Mouse (Mus musculus) liver, adult 2 months (tissue): Measurements from ENCODE around the gene Tcea2. TPM values are rescaled to one million over a fixed set of nuclear protein-coding genes. Genes with fewer than 3 reads are reported as not detected.

Source experiments
- DNase-seq: peaks from one replicate; pipeline ENCODE4 v3.0.0-alpha.2; 2011; ENCODE audit warnings: low read depth, low spot score; ENCODE audit errors: extremely low read depth
- H3K27ac ChIP-seq: fragments of 200-500 bp; replicated peaks from 2 replicates; pipeline ENCODE4 v1.5.1; 2012; ENCODE audit warnings: low read depth, mild to moderate bottlenecking, control low read depth, inconsistent platforms, low read length; ENCODE audit not compliant: insufficient read depth
- H3K27me3 ChIP-seq: fragments of 200-500 bp; 2 replicates; pipeline ENCODE4 v1.6.1; 2012; ENCODE audit warnings: mild to moderate bottlenecking, moderate library complexity, low read length, inconsistent platforms; ENCODE audit not compliant: control insufficient read depth, insufficient read depth
- H3K36me3 ChIP-seq: fragments of 200-500 bp; 2 replicates; pipeline ENCODE4 v1.6.1; 2012; ENCODE audit warnings: low read length, inconsistent platforms; ENCODE audit not compliant: control insufficient read depth, insufficient read depth
- H3K4me1 ChIP-seq: fragments of 200-500 bp; 2 replicates; pipeline ENCODE4 v1.6.1; 2011; ENCODE audit warnings: low read length; ENCODE audit not compliant: control insufficient read depth, insufficient read depth
- H3K4me3 ChIP-seq: fragments of 200-500 bp; 2 replicates; pipeline ENCODE4 v1.5.1; 2011; ENCODE audit warnings: low read depth, mild to moderate bottlenecking, control low read depth, low read length, moderate library complexity; ENCODE audit not compliant: insufficient read depth
- H3K79me2 ChIP-seq: fragments of 200-500 bp; 2 replicates; pipeline ENCODE4 v1.6.1; 2012; ENCODE audit warnings: inconsistent platforms, mild to moderate bottlenecking, low read length, moderate library complexity; ENCODE audit not compliant: control insufficient read depth, insufficient read depth
- H3K9ac ChIP-seq: fragments of 200-500 bp; 2 replicates; pipeline ENCODE4 v1.6.1; 2012; ENCODE audit warnings: low read depth, mild to moderate bottlenecking, control low read depth, inconsistent platforms, low read length
- CTCF ChIP-seq: fragments of 200-500 bp; IDR thresholded peaks from 2 replicates; pipeline ENCODE4 v1.5.1; 2011; ENCODE audit warnings: low read depth, low read length, control low read depth
- POLR2A ChIP-seq: fragments of 200-500 bp; IDR thresholded peaks from 2 replicates; pipeline ENCODE4 v1.6.1; 2011; ENCODE audit warnings: low read length, control low read depth; ENCODE audit not compliant: insufficient read depth; ENCODE audit errors: extremely low read depth
- WGBS: fragments of 180-500 bp; shearing (Covaris S2); methylation state at CpG from one replicate; pipeline ENCODE4 v1.1.7; 2018; 5-methylcytosine and 5-hydroxymethylcytosine counted together
- polyA plus RNA-seq: library from polyadenylated mRNA; depleted of rRNA; stranded (reverse); fragments of >200 nt; gene quantifications from 2 replicates; pipeline ENCODE4 v1.2.3, GENCODE M21; 2012; rRNA removed
- total RNA-seq: library from RNA; depleted of rRNA; stranded (reverse); fragments of >200 nt; gene quantifications from 2 replicates; pipeline ENCODE4 v1.2.3, GENCODE M21; 2014; rRNA removed

Tcea2 gene
- total and polyA plus RNA-seq, 2 experiments, result 1.4 to 2.8 TPM

GRCm38 (mm10) chr2:181716991-181717390 is 36.9 kb downstream of the Tcea2 start:
- no peak for DNase-seq
- Histone ChIP-seq H3K36me3 (no peaks in the 10 kb centered on the region), H3K27me3 (no peaks in the 10 kb centered on the region), H3K79me2 (no peaks in the 10 kb centered on the region), H3K4me3 (no peak overlapping the region), H3K9ac (no peak overlapping the region), H3K27ac (no peak overlapping the region), H3K4me1 (no peaks in the 10 kb centered on the region)
- 44% methylated on average over 3 of the region's 3 CpGs for WGBS
- TF ChIP-seq CTCF (no peak), POLR2A (no peak)

- TF ChIP-seq POLR2A (no peak), CTCF (no peak)
- Histone ChIP-seq H3K79me2 (no peaks in the 10 kb centered on the region), H3K9ac (no peak overlapping the region), H3K27ac (no peak overlapping the region), H3K36me3 (no peaks in the 10 kb centered on the region), H3K27me3 (no peaks in the 10 kb centered on the region), H3K4me1 (no peaks in the 10 kb centered on the region), H3K4me3 (no peak overlapping the region)
- DNase-seq, result no peak
- WGBS, result 46% methylated on average over 3 of the region's 3 CpGs
These were observed 40.0 kb downstream of the Tcea2 start for GRCm38 (mm10) chr2:181720061-181720460.

- H3K36me3 ChIP-seq, result no peaks in the 10 kb centered on the region
- no peaks in the 10 kb centered on the region for H3K4me1 ChIP-seq
- no peak for TF ChIP-seq POLR2A
- no peak for TF ChIP-seq CTCF
- H3K27ac ChIP-seq, result no peak overlapping the region
- no peak overlapping the region for H3K9ac ChIP-seq
- no peak for DNase-seq
- no peaks in the 10 kb centered on the region for H3K79me2 ChIP-seq
- no peak overlapping the region for H3K4me3 ChIP-seq
- no peaks in the 10 kb centered on the region for H3K27me3 ChIP-seq
These were observed 41.1 kb downstream of the Tcea2 start for GRCm38 (mm10) chr2:181721200-181721599.

- TF ChIP-seq POLR2A (no peak), CTCF (peak; percentile 71)
- H3K4me3 ChIP-seq, result no peak overlapping the region
- H3K36me3 ChIP-seq, result no peaks in the 10 kb centered on the region
- H3K4me1 ChIP-seq, result no peaks in the 10 kb centered on the region
- 14% methylated on average over 3 of the region's 3 CpGs for WGBS
- peak; percentile 5 for DNase-seq
- no peaks in the 10 kb centered on the region for H3K27me3 ChIP-seq
- no peaks in the 10 kb centered on the region for H3K79me2 ChIP-seq
- no peak overlapping the region for H3K9ac ChIP-seq
- no peak overlapping the region for H3K27ac ChIP-seq
These were observed 42.1 kb downstream of the Tcea2 start for GRCm38 (mm10) chr2:181722213-181722612.

- WGBS, result 62% methylated on average over 9 of the region's 9 CpGs
- Histone ChIP-seq H3K4me1 (no peaks in the 10 kb centered on the region), H3K27ac (no peak overlapping the region), H3K36me3 (no peaks in the 10 kb centered on the region), H3K9ac (no peak overlapping the region), H3K4me3 (no peak overlapping the region), H3K79me2 (no peaks in the 10 kb centered on the region), H3K27me3 (no peaks in the 10 kb centered on the region)
- no peak for TF ChIP-seq POLR2A
- TF ChIP-seq CTCF, result no peak
- DNase-seq, result no peak
These were observed 47.7 kb downstream of the Tcea2 start for GRCm38 (mm10) chr2:181727659-181728262.

- WGBS, result 62% methylated on average over 3 of the region's 3 CpGs
- H3K36me3 ChIP-seq, result no peaks in the 10 kb centered on the region
- H3K27ac ChIP-seq, result no peak overlapping the region
- no peaks in the 10 kb centered on the region for H3K79me2 ChIP-seq
- TF ChIP-seq CTCF, result no peak
- TF ChIP-seq POLR2A, result no peak
- no peak overlapping the region for H3K9ac ChIP-seq
- no peak for DNase-seq
- H3K4me1 ChIP-seq, result no peaks in the 10 kb centered on the region
- H3K4me3 ChIP-seq, result no peak overlapping the region
- no peaks in the 10 kb centered on the region for H3K27me3 ChIP-seq
These were observed 49.9 kb downstream of the Tcea2 start for GRCm38 (mm10) chr2:181730051-181730450.

Other genes with a start within 250 kb of the Tcea2 start
- gene Zbtb46, start 220.9 kb upstream of the Tcea2 start, total RNA-seq, result 5.2 and 5.3 TPM in 2 replicates
- gene Zbtb46, start 220.9 kb upstream of the Tcea2 start, polyA plus RNA-seq, result 2.4 and 2.8 TPM in 2 replicates
- gene Abhd16b, start 187.1 kb upstream of the Tcea2 start, total RNA-seq, result not detected in 2 replicates
- not detected in 2 replicates for gene Abhd16b, start 187.1 kb upstream of the Tcea2 start, polyA plus RNA-seq
- gene Tpd52l2, start 183.2 kb upstream of the Tcea2 start, total RNA-seq, result 26.2 and 27.1 TPM in 2 replicates
- gene Tpd52l2, start 183.2 kb upstream of the Tcea2 start, polyA plus RNA-seq, result 18.8 and 23.0 TPM in 2 replicates
- 20.2 and 23.8 TPM in 2 replicates for gene Dnajc5, start 159.8 kb upstream of the Tcea2 start, total RNA-seq
- 28.6 and 30.7 TPM in 2 replicates for gene Dnajc5, start 159.8 kb upstream of the Tcea2 start, polyA plus RNA-seq
- 28.1 and 30.9 TPM in 2 replicates for gene Uckl1, start 95.4 kb upstream of the Tcea2 start, total RNA-seq
- gene Uckl1, start 95.4 kb upstream of the Tcea2 start, polyA plus RNA-seq, result 49.1 and 90.1 TPM in 2 replicates
- gene Prpf6, start 88.4 kb upstream of the Tcea2 start, total RNA-seq, result 24.3 and 27.3 TPM in 2 replicates
- 11.1 and 13.4 TPM in 2 replicates for gene Prpf6, start 88.4 kb upstream of the Tcea2 start, polyA plus RNA-seq
- 9.5 and 15.1 TPM in 2 replicates for gene Zfp512b, start 87.5 kb upstream of the Tcea2 start, total RNA-seq
- 16.9 and 28.0 TPM in 2 replicates for gene Zfp512b, start 87.5 kb upstream of the Tcea2 start, polyA plus RNA-seq
- gene Samd10, start 81.1 kb upstream of the Tcea2 start, total RNA-seq, result 0.54 and 0.55 TPM in 2 replicates
- gene Samd10, start 81.1 kb upstream of the Tcea2 start, polyA plus RNA-seq, result 2.2 and 4.6 TPM in 2 replicates
- gene Gm29797, start 23.3 kb upstream of the Tcea2 start, total RNA-seq, result not detected in 2 replicates
- not detected in 2 replicates for gene Gm29797, start 23.3 kb upstream of the Tcea2 start, polyA plus RNA-seq
- gene Sox18, start 8.7 kb upstream of the Tcea2 start, total RNA-seq, result 1.4 and 2.9 TPM in 2 replicates
- gene Sox18, start 8.7 kb upstream of the Tcea2 start, polyA plus RNA-seq, result 8.0 and 9.8 TPM in 2 replicates
- gene Rgs19, start 13.7 kb downstream of the Tcea2 start, total RNA-seq, result 1.5 and 3.2 TPM in 2 replicates
- gene Rgs19, start 13.7 kb downstream of the Tcea2 start, polyA plus RNA-seq, result 4.5 and 7.8 TPM in 2 replicates
- gene Lkaaear1, start 18.1 kb downstream of the Tcea2 start, total RNA-seq, result not detected in 2 replicates
- not detected in 2 replicates for gene Lkaaear1, start 18.1 kb downstream of the Tcea2 start, polyA plus RNA-seq
- gene Oprl1, start 34.7 kb downstream of the Tcea2 start, total RNA-seq, result 0.13 TPM in 1 of 2 replicates, not detected in the other
- 0.06 TPM in 1 of 2 replicates, not detected in the other for gene Oprl1, start 34.7 kb downstream of the Tcea2 start, polyA plus RNA-seq
- not detected in 2 replicates for gene Myt1, start 83.0 kb downstream of the Tcea2 start, total RNA-seq
- not detected in 2 replicates for gene Myt1, start 83.0 kb downstream of the Tcea2 start, polyA plus RNA-seq
- gene Pcmtd2, start 157.5 kb downstream of the Tcea2 start, total RNA-seq, result 39.2 and 39.5 TPM in 2 replicates
- 17.1 and 19.4 TPM in 2 replicates for gene Pcmtd2, start 157.5 kb downstream of the Tcea2 start, polyA plus RNA-seq
- 11.7 and 14.0 TPM in 2 replicates for gene Polr3k, start 184.0 kb downstream of the Tcea2 start, total RNA-seq
- 2.9 and 3.8 TPM in 2 replicates for gene Polr3k, start 184.0 kb downstream of the Tcea2 start, polyA plus RNA-seq